Mouse (Mus musculus): ENCODE results near the gene Mslnl.

DNA sequence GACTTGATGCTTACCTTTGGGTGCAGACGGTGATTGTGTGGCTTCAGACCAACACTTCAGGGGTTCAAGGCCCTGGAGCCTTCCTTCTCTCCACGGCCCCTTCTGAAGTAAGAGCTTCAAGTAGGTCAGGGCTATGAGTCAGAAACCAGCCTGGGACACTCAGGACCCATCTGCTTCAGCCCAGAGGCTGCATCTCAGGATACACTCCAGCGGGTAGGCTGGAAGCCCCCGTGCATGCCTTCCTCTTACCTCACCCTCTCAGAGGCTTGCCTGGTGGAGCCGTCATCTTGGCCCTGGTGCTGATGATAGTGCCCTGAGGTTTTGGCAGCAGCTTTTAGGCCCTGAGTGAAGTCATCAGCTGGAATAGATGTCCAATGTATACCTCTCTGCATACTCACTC is 596 bp upstream of the Mslnl start:
- TF ChIP-seq CTCF (IDR thresholded peaks at IDR 0.05; ENCODE audit: control insufficient read depth, insufficient read depth, insufficient replicate concordance, low read depth, low read length) (no peak), POLR2A (IDR thresholded peaks at IDR 0.05; ENCODE audit: control insufficient read depth, low read depth, low read length) (no peak)
